In the genomic region with DNA sequence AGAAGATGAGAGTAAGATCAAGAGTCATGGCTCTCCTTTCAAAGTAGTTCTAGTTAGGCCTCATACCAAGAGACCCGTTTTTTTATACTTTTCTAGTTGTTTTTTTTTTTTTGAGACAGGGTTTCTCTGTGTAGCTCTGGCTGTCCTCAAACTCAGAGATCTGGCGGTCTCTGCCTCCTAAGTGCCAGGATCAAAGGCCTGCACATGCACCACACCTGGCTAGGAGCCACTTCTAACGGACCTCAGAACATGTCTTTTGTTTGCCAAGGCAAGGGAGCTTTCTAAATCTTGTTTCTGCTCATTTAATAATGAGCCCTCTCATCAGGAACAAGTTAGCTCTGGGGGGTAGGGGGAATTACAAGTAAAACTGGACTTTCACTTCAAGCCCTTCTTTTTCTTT, we compare ENCODE assay signal across 25 mouse cellular contexts.
DNase-seq lines count a peak whose midpoint lies in the region; ATAC-seq and TF ChIP-seq lines count a peak whose summit lies in the region.
"Had no signal": no experiment of that assay in that cellular context is flagged by ENCODE, and none has a peak within 500 bp of the region (broad histone marks: within the 10 kb centered on the region; RNA-seq: fewer than 3 reads in every experiment).

No protein-coding gene starts in this region.

- no peak overlapping the region for H3K4me3 ChIP-seq in lung, embryonic 14.5 days (ENCODE audit: low read depth, low read length)
- no peak overlapping the region for H3K4me3 ChIP-seq in lung, adult 2 months (replicated peaks; ENCODE audit: extremely low read depth, low read depth, low read length)
- H3K4me3 ChIP-seq: embryonic facial prominence, embryonic 12.5 days; gastrocnemius, adult 2 months; heart, adult 2 months; intestine, embryonic 15.5 days; midbrain, embryonic 13.5 days had no signal

- no peaks in the 10 kb centered on the region for H3K4me1 ChIP-seq in lung, embryonic 14.5 days (ENCODE audit: insufficient read depth)
- H3K4me1 ChIP-seq in lung, adult 2 months (ENCODE audit: control insufficient read depth, insufficient read depth, low read length) = no peaks in the 10 kb centered on the region
- H3K4me1 ChIP-seq: embryonic facial prominence, embryonic 12.5 days; intestine, embryonic 15.5 days; midbrain, embryonic 13.5 days had no signal

- no peak overlapping the region for H3K4me2 ChIP-seq in lung, embryonic 14.5 days
- H3K4me2 ChIP-seq: embryonic facial prominence, embryonic 12.5 days; intestine, embryonic 15.5 days; midbrain, embryonic 13.5 days had no signal

- peak; percentile 21 for DNase-seq in lung, embryonic 14.5 days
- no peak for DNase-seq in lung, adult 2 months
- DNase-seq in thymus, adult 18-20 months = peak; percentile 43 to 64
- DNase-seq in thymus, postnatal 25 days = peak; percentile 62
- DNase-seq in retina, embryonic 14.5 days (ENCODE audit: low spot score) = no peak
- DNase-seq in retina, postnatal 1 day = no peak
- DNase-seq: adrenal gland, postnatal 14 days; B cell, adult 2 months; cerebellum, adult 11 months; cerebellum, adult 9-10 months; cerebellum, postnatal 36 days; gastrocnemius, adult 2 months; gastrocnemius, postnatal 36 days; heart, adult 2 months; kidney, postnatal 4 days; liver; lung, postnatal 4 days; right cerebral cortex, postnatal 25 days had no signal

- TF ChIP-seq CTCF in lung, embryonic 14.5 days (IDR thresholded peaks at IDR 0.05; ENCODE audit: low read depth) = no peak
- TF ChIP-seq CTCF in lung, adult 2 months (IDR thresholded peaks at IDR 0.05; ENCODE audit: insufficient read depth, low read length) = no peak

- no peak for TF ChIP-seq POLR2A in lung, adult 2 months (IDR thresholded peaks at IDR 0.05; ENCODE audit: borderline replicate concordance, extremely low read depth, low read depth, low read length)

- no peak overlapping the region for H3K27ac ChIP-seq in lung, embryonic 14.5 days (ENCODE audit: low read depth)
- H3K27ac ChIP-seq: embryonic facial prominence, embryonic 12.5 days; gastrocnemius, adult 2 months; heart, adult 2 months; hindbrain, postnatal 0 days; intestine, embryonic 15.5 days; midbrain, embryonic 13.5 days had no signal

- 59% methylated on average over 3 of the region's 3 CpGs for WGBS in lung, embryonic 14.5 days
- WGBS in lung, adult 2 months = 61% methylated on average over 3 of the region's 3 CpGs

- H3K36me3 ChIP-seq in lung, embryonic 14.5 days (ENCODE audit: insufficient read depth) = peaks cover 39% of the 10 kb centered on the region

- H3K9me3 ChIP-seq in lung, embryonic 14.5 days (ENCODE audit: low read depth, low read length) = no peaks in the 10 kb centered on the region
- H3K9me3 ChIP-seq: embryonic facial prominence, embryonic 12.5 days; G1E; intestine, embryonic 15.5 days; midbrain, embryonic 13.5 days had no signal

- H3K9ac ChIP-seq in lung, embryonic 14.5 days = no peak overlapping the region
- H3K9ac ChIP-seq: embryonic facial prominence, embryonic 12.5 days; intestine, embryonic 15.5 days; midbrain, embryonic 13.5 days had no signal

- ATAC-seq in lung, embryonic 14.5 days (ENCODE audit: insufficient read depth) = no peak
- ATAC-seq: forebrain, embryonic 14.5 days; hindbrain, postnatal 0 days; intestine, embryonic 15.5 days; lung, postnatal 0 days; midbrain, embryonic 13.5 days had no signal

- no peaks in the 10 kb centered on the region for H3K27me3 ChIP-seq in lung, embryonic 14.5 days (ENCODE audit: insufficient read depth, low read length)
- H3K27me3 ChIP-seq: embryonic facial prominence, embryonic 12.5 days; intestine, embryonic 15.5 days; midbrain, embryonic 13.5 days had no signal

Comparison
In these comparisons a context has a peak if more than half of its experiments do, and no peak if none do; other contexts are left out.
1. DNase-seq: peak in lung, embryonic 14.5 days (single experiment), thymus, adult 18-20 months (2 of 2) and thymus, postnatal 25 days (single experiment); none in lung, adult 2 months (single experiment), retina, embryonic 14.5 days (single experiment) and retina, postnatal 1 day (single experiment).